Mouse (Mus musculus): ENCODE measurements at regions not wholly inside any gene's neighbourhood (a gene's known extent, or its start where the extent isn't known, plus 50 kb on each side); places are given as distances from the start of the nearest gene placed in this dataset.

DNA sequence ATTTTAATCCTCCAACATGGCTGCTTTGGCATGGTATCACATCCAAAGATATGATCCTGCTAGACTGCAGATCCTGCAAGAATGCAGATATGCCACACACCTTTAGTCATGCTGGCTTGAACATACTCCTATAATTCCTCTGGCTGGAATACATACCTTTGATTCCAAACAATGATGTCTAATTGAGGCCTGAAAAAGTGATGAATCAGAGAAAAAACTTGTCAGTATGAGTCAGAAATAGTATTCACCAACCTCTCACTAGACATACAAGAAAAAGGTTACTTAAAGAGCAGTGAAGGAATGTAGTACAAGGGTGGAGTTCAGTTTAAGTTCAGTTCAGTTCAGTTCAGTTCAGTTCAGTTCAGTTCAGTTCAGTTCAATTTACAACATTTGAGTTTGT is 214.5 kb upstream of the Sema3a start:
- Histone ChIP-seq H3K4me3 (ENCODE audit: low read length) (no peak overlapping the region), H3K9me3 (ENCODE audit: control insufficient read depth, low read length) (no peaks in the 10 kb centered on the region)
- no peak for ATAC-seq (ENCODE audit: low read depth)

GRCm38 (mm10) chr5:12914395-12914794 is 210.8 kb upstream of the Sema3a start:
- Histone ChIP-seq H3K36me3 (ENCODE audit: control insufficient read depth, insufficient read depth, low read length) (no peaks in the 10 kb centered on the region), H3K4me1 (replicated peaks; ENCODE audit: control insufficient read depth, insufficient read depth, low read length) (no peaks in the 10 kb centered on the region), H3K4me3 (ENCODE audit: low read length) (no peak overlapping the region), H3K4me2 (ENCODE audit: low read depth, low read length) (no peak overlapping the region), H3K9me3 (ENCODE audit: control insufficient read depth, low read length) (no peaks in the 10 kb centered on the region), H3K9ac (ENCODE audit: low read length) (no peak overlapping the region), H3K27ac (ENCODE audit: low read length) (no peak overlapping the region), H3K27me3 (ENCODE audit: control insufficient read depth, insufficient read depth, low read depth, low read length) (no peaks in the 10 kb centered on the region)
- no peak for ATAC-seq (ENCODE audit: low read depth)
- WGBS, result 52% methylated on average over 1 of the region's 1 CpGs

More for the DNA sequence above, 214.5 kb upstream of the Sema3a start:
- no peaks in the 10 kb centered on the region for H3K36me3 ChIP-seq (ENCODE audit: control insufficient read depth, insufficient read depth, low read length)
- no peak overlapping the region for H3K4me2 ChIP-seq (ENCODE audit: low read depth, low read length)
- no peak overlapping the region for H3K27ac ChIP-seq (ENCODE audit: low read length)
- no peak overlapping the region for H3K9ac ChIP-seq (ENCODE audit: low read length)
- H3K4me1 ChIP-seq (replicated peaks; ENCODE audit: control insufficient read depth, insufficient read depth, low read length), result no peaks in the 10 kb centered on the region
- no peaks in the 10 kb centered on the region for H3K27me3 ChIP-seq (ENCODE audit: control insufficient read depth, insufficient read depth, low read depth, low read length)

DNA sequence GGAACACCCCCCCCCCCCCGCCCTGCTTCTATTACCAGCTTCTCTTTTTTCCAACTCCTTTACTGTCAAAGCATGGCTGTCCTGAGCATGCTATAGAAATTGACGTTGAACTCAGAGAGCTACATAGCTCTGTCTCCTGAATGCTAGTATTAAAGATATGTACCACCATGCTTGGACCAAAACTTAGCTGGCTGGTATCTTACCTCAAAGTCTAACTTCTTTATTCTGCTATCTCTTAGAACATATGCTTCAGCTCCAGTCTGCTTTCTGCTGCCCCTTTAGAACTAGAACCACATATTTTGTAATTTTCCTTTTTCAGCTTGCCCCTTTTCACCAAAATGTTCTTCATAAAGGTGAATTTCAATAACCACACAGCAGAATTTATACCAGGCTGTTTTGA is 205.9 kb upstream of the Sema3a start:
- Histone ChIP-seq H3K27ac (ENCODE audit: low read length) (no peak overlapping the region), H3K9ac (ENCODE audit: low read length) (no peak overlapping the region), H3K4me3 (ENCODE audit: low read length) (no peak overlapping the region), H3K27me3 (ENCODE audit: control insufficient read depth, insufficient read depth, low read depth, low read length) (no peaks in the 10 kb centered on the region), H3K9me3 (ENCODE audit: control insufficient read depth, low read length) (no peaks in the 10 kb centered on the region), H3K4me2 (ENCODE audit: low read depth, low read length) (no peak overlapping the region), H3K4me1 (replicated peaks; ENCODE audit: control insufficient read depth, insufficient read depth, low read length) (no peaks in the 10 kb centered on the region), H3K36me3 (ENCODE audit: control insufficient read depth, insufficient read depth, low read length) (no peaks in the 10 kb centered on the region)
- 63% methylated on average over 2 of the region's 2 CpGs for WGBS
- no peak for ATAC-seq (ENCODE audit: low read depth)

- no peak overlapping the region for H3K4me2 ChIP-seq (ENCODE audit: low read depth, low read length)
- H3K9ac ChIP-seq (ENCODE audit: low read length), result no peak overlapping the region
- H3K4me1 ChIP-seq (replicated peaks; ENCODE audit: control insufficient read depth, insufficient read depth, low read length), result no peaks in the 10 kb centered on the region
- H3K27ac ChIP-seq (ENCODE audit: low read length), result no peak overlapping the region
- no peaks in the 10 kb centered on the region for H3K9me3 ChIP-seq (ENCODE audit: control insufficient read depth, low read length)
- H3K36me3 ChIP-seq (ENCODE audit: control insufficient read depth, insufficient read depth, low read length), result no peaks in the 10 kb centered on the region
- ATAC-seq (ENCODE audit: low read depth), result no peak
- H3K27me3 ChIP-seq (ENCODE audit: control insufficient read depth, insufficient read depth, low read depth, low read length), result no peaks in the 10 kb centered on the region
- no peak overlapping the region for H3K4me3 ChIP-seq (ENCODE audit: low read length)
These were observed 202.3 kb upstream of the Sema3a start for GRCm38 (mm10) chr5:12922889-12923288.

DNA sequence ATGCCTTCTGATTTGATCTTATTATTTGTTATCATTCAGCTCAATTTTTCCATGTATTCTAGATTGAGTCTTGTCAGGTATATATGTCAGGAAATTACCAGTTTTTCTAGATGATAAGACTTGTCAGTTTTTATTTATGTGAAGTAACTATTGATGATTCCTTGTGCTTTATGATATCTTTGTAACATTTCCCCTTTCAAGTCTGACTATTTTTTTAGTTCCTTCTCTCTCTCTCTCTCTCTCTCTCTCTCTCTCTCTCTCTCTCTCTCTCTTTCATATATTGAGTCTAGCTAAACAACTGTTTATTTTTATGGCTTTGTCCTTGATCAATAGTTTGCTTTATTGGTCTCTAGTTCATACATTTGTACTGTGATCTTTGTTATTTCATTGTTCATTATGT is 199.7 kb upstream of the Sema3a start:
- no peak for ATAC-seq (ENCODE audit: low read depth)
- Histone ChIP-seq H3K36me3 (ENCODE audit: control insufficient read depth, insufficient read depth, low read length) (no peaks in the 10 kb centered on the region), H3K27me3 (ENCODE audit: control insufficient read depth, insufficient read depth, low read depth, low read length) (no peaks in the 10 kb centered on the region), H3K4me1 (replicated peaks; ENCODE audit: control insufficient read depth, insufficient read depth, low read length) (no peaks in the 10 kb centered on the region), H3K4me3 (ENCODE audit: low read length) (no peak overlapping the region), H3K9ac (ENCODE audit: low read length) (no peak overlapping the region), H3K27ac (ENCODE audit: low read length) (no peak overlapping the region), H3K9me3 (ENCODE audit: control insufficient read depth, low read length) (no peaks in the 10 kb centered on the region), H3K4me2 (ENCODE audit: low read depth, low read length) (no peak overlapping the region)

- Histone ChIP-seq H3K4me3 (ENCODE audit: low read length) (no peak overlapping the region), H3K4me1 (replicated peaks; ENCODE audit: control insufficient read depth, insufficient read depth, low read length) (no peaks in the 10 kb centered on the region), H3K9ac (ENCODE audit: low read length) (no peak overlapping the region), H3K27me3 (ENCODE audit: control insufficient read depth, insufficient read depth, low read depth, low read length) (no peaks in the 10 kb centered on the region), H3K27ac (ENCODE audit: low read length) (no peak overlapping the region), H3K9me3 (ENCODE audit: control insufficient read depth, low read length) (no peaks in the 10 kb centered on the region), H3K4me2 (ENCODE audit: low read depth, low read length) (no peak overlapping the region), H3K36me3 (ENCODE audit: control insufficient read depth, insufficient read depth, low read length) (no peaks in the 10 kb centered on the region)
- no peak for ATAC-seq (ENCODE audit: low read depth)
- WGBS, result 66% methylated on average over 8 of the region's 8 CpGs
These were observed 198.9 kb upstream of the Sema3a start for GRCm38 (mm10) chr5:12926289-12926688.

GRCm38 (mm10) chr5:12927247-12927646 is 198.0 kb upstream of the Sema3a start:
- no peak overlapping the region for H3K27ac ChIP-seq (ENCODE audit: low read length)
- 33% methylated on average over 3 of the region's 3 CpGs for WGBS
- H3K36me3 ChIP-seq (ENCODE audit: control insufficient read depth, insufficient read depth, low read length), result no peaks in the 10 kb centered on the region
- H3K9me3 ChIP-seq (ENCODE audit: control insufficient read depth, low read length), result no peaks in the 10 kb centered on the region
- no peak overlapping the region for H3K4me3 ChIP-seq (ENCODE audit: low read length)
- H3K4me1 ChIP-seq (replicated peaks; ENCODE audit: control insufficient read depth, insufficient read depth, low read length), result no peaks in the 10 kb centered on the region
- no peak for ATAC-seq (ENCODE audit: low read depth)
- no peak overlapping the region for H3K9ac ChIP-seq (ENCODE audit: low read length)
- H3K4me2 ChIP-seq (ENCODE audit: low read depth, low read length), result no peak overlapping the region
- H3K27me3 ChIP-seq (ENCODE audit: control insufficient read depth, insufficient read depth, low read depth, low read length), result no peaks in the 10 kb centered on the region

DNA sequence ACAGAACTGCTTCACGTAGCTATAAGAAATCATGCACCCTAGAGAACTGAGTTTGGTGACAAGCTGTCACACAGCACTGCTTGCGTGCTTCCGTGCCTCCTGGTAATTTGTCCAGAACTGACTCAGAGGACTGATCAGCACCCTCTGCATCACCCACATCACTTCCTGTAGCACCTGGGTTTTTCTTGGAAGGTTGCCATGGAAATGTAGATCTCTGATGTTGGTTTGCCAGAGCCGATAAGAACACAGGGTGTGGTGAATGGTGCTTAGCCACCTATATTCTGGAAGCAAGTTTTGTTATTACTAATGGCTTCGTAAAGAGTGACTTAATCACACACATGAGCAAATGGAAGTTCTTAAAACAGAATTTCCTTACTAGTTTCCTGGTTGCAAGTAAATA is 188.2 kb upstream of the Sema3a start:
- Histone ChIP-seq H3K27ac (ENCODE audit: low read length) (no peak overlapping the region), H3K36me3 (ENCODE audit: control insufficient read depth, insufficient read depth, low read length) (no peaks in the 10 kb centered on the region), H3K27me3 (ENCODE audit: control insufficient read depth, insufficient read depth, low read depth, low read length) (no peaks in the 10 kb centered on the region), H3K4me1 (replicated peaks; ENCODE audit: control insufficient read depth, insufficient read depth, low read length) (no peaks in the 10 kb centered on the region), H3K4me3 (ENCODE audit: low read length) (no peak overlapping the region), H3K9ac (ENCODE audit: low read length) (no peak overlapping the region), H3K9me3 (ENCODE audit: control insufficient read depth, low read length) (no peaks in the 10 kb centered on the region), H3K4me2 (ENCODE audit: low read depth, low read length) (no peak overlapping the region)
- 68% methylated on average over 5 of the region's 5 CpGs for WGBS
- ATAC-seq (ENCODE audit: low read depth), result no peak

DNA sequence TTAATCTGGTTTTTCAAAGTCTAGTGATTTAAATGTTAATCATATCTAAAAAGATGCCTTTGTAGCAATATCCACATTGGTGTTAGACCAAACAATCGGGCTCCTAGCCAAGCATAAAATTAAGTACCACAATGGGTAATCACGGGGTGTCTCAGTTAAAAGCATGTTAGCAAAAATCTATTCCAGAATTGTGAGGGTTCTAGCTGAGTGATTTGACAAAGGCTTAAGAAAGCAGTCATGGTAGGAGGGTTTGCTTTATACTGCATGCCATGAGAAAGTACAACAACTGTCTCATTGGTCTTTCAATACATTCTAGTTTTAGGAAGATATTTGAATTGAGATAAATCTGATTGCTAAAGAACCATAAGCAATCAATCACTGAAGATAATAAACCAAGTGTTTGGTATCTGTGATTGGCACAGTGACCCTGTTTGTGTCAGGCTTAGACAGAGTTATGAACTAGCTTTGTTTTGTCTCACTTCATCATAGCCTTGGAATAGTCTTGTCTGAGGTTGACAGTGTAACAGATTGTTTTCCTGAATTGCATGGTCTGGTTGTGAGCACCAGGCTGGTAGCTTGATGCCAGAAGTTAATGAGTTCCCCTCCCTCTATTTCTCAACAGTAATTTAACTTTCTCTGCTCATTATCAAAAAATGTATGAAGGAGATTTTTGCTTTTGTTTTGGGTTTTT is 186.9 kb upstream of the Sema3a start:
- H3K4me2 ChIP-seq (ENCODE audit: low read depth, low read length), result no peak overlapping the region
- H3K9me3 ChIP-seq (ENCODE audit: control insufficient read depth, low read length), result no peaks in the 10 kb centered on the region
- no peak overlapping the region for H3K9ac ChIP-seq (ENCODE audit: low read length)
- H3K4me3 ChIP-seq (ENCODE audit: low read length), result no peak overlapping the region
- H3K4me1 ChIP-seq (replicated peaks; ENCODE audit: control insufficient read depth, insufficient read depth, low read length), result no peaks in the 10 kb centered on the region
- no peaks in the 10 kb centered on the region for H3K36me3 ChIP-seq (ENCODE audit: control insufficient read depth, insufficient read depth, low read length)
- H3K27me3 ChIP-seq (ENCODE audit: control insufficient read depth, insufficient read depth, low read depth, low read length), result no peaks in the 10 kb centered on the region
- 67% methylated on average over 2 of the region's 2 CpGs for WGBS
- peak; percentile 90 for ATAC-seq (ENCODE audit: low read depth)
- no peak overlapping the region for H3K27ac ChIP-seq (ENCODE audit: low read length)

DNA sequence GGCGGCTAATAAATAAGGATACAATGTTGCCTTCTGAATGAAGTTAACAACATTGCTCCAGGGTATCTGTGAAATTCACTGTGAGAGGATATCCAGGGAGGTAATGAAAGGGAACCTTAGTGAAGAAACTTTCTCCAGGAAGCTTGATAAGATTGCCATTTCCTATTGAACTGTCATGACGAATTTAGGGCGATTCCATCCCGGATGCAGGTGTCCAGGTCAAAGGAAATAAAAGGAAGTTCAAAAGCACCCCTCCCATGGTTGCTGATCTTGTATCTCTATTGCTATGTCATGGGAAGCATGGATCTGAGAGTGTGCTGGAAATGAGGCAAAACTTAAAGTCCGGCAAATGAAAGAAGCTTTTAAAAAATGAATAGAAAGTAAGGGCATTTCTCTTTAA is 180.7 kb upstream of the Sema3a start:
- Histone ChIP-seq H3K4me3 (ENCODE audit: low read length) (no peak overlapping the region), H3K4me2 (ENCODE audit: low read depth, low read length) (no peak overlapping the region), H3K27ac (ENCODE audit: low read length) (no peak overlapping the region), H3K4me1 (replicated peaks; ENCODE audit: control insufficient read depth, insufficient read depth, low read length) (no peaks in the 10 kb centered on the region), H3K27me3 (ENCODE audit: control insufficient read depth, insufficient read depth, low read depth, low read length) (no peaks in the 10 kb centered on the region), H3K9ac (ENCODE audit: low read length) (no peak overlapping the region), H3K36me3 (ENCODE audit: control insufficient read depth, insufficient read depth, low read length) (no peaks in the 10 kb centered on the region), H3K9me3 (ENCODE audit: control insufficient read depth, low read length) (no peaks in the 10 kb centered on the region)
- ATAC-seq (ENCODE audit: low read depth), result no peak
- WGBS, result 66% methylated on average over 5 of the region's 5 CpGs

All from lung, embryonic 16.5 days (tissue).